Mouse (Mus musculus): Measurements from ENCODE around the gene Uhmk1. TPM values are rescaled to one million over a fixed set of nuclear protein-coding genes. Genes with fewer than 3 reads are reported as not detected.

Gene Uhmk1
- polyA plus RNA-seq (2014; fragmentation: Illumina TruSeq; extraction: RNeasy Lipid Tissue Mini Kit (QIAGEN cat#74804); ENCODE audit: insufficient read depth, low read depth, low replicate concordance) = 18.7 TPM

GRCm38 (mm10) chr1:170214757-170215522 lies at the start of gene Uhmk1:
TSS of gene Uhmk1 (minus strand) at chr1:170215397.

GRCm38 (mm10) chr1:170232688-170233087 lies 17.5 kb upstream of the Uhmk1 start, which contains the start of gene Sh2d1b2:
TSS of gene Sh2d1b2 (plus strand) at chr1:170232749.

GRCm38 (mm10) chr1:170174814-170175332 lies 40.3 kb downstream of the Uhmk1 start, which contains the start of gene Uap1:
TSS of gene Uap1 (minus strand) at chr1:170174957.

Other genes with a start within 250 kb of the Uhmk1 start
- gene Hsd17b7, start 246.2 kb downstream of the Uhmk1 start, polyA plus RNA-seq (2014; fragmentation: Illumina TruSeq; extraction: RNeasy Lipid Tissue Mini Kit (QIAGEN cat#74804); ENCODE audit: insufficient read depth, low read depth, low replicate concordance) = 3.6 TPM
- gene Ddr2, start 104.6 kb downstream of the Uhmk1 start, polyA plus RNA-seq (2014; fragmentation: Illumina TruSeq; extraction: RNeasy Lipid Tissue Mini Kit (QIAGEN cat#74804); ENCODE audit: insufficient read depth, low read depth, low replicate concordance) = 14.6 TPM
- 37.7 TPM for gene Uap1, start 40.4 kb downstream of the Uhmk1 start, polyA plus RNA-seq (2014; fragmentation: Illumina TruSeq; extraction: RNeasy Lipid Tissue Mini Kit (QIAGEN cat#74804); ENCODE audit: insufficient read depth, low read depth, low replicate concordance)
- not detected for gene Sh2d1b2, start 17.4 kb upstream of the Uhmk1 start, polyA plus RNA-seq (2014; fragmentation: Illumina TruSeq; extraction: RNeasy Lipid Tissue Mini Kit (QIAGEN cat#74804); ENCODE audit: insufficient read depth, low read depth, low replicate concordance)
- gene Sh2d1b1, start 61.9 kb upstream of the Uhmk1 start, polyA plus RNA-seq (2014; fragmentation: Illumina TruSeq; extraction: RNeasy Lipid Tissue Mini Kit (QIAGEN cat#74804); ENCODE audit: insufficient read depth, low read depth, low replicate concordance) = 5.4 TPM
- 3.7 TPM for gene Gm7694, start 90.9 kb upstream of the Uhmk1 start, polyA plus RNA-seq (2014; fragmentation: Illumina TruSeq; extraction: RNeasy Lipid Tissue Mini Kit (QIAGEN cat#74804); ENCODE audit: insufficient read depth, low read depth, low replicate concordance)
- gene Spata46, start 93.4 kb upstream of the Uhmk1 start, polyA plus RNA-seq (2014; fragmentation: Illumina TruSeq; extraction: RNeasy Lipid Tissue Mini Kit (QIAGEN cat#74804); ENCODE audit: insufficient read depth, low read depth, low replicate concordance) = not detected